Mouse (Mus musculus): ENCODE results near the gene Olfr569. TPM values are rescaled to one million over a fixed set of nuclear protein-coding genes. Genes with fewer than 3 reads are reported as not detected.

Gene Olfr569
- polyA plus RNA-seq, 1 experiment from 2014 or later, result not detected

GRCm38 (mm10) chr7:102858665-102859064 is 32.0 kb downstream of the Olfr569 start, which contains the start of gene Olfr566:
TSS of gene Olfr566 (minus strand) at chr7:102858765.
- ATAC-seq (replicated peaks; ENCODE audit: insufficient number of reproducible peaks, low FRiP score, low TSS enrichment), result no peak
- Histone ChIP-seq H3K27ac (ENCODE audit: low read depth, low read length) (no peak within 1 kb of the TSS), H3K36me3 (ENCODE audit: control insufficient read depth, insufficient read depth, low read length) (no peaks in the 10 kb centered on the region), H3K27me3 (ENCODE audit: control insufficient read depth, insufficient read depth, low read length) (no peaks in the 10 kb centered on the region), H3K4me2 (no peak within 1 kb of the TSS), H3K9ac (ENCODE audit: low read depth, low read length) (no peak within 1 kb of the TSS), H3K4me1 (ENCODE audit: control insufficient read depth, insufficient read depth, low read length) (no peaks in the 10 kb centered on the region), H3K4me3 (ENCODE audit: low read depth, low read length) (no peak within 1 kb of the TSS), H3K9me3 (replicated peaks; ENCODE audit: control insufficient read depth, low read length) (no peaks in the 10 kb centered on the region)
- WGBS (ENCODE audit: insufficient replicate concordance), result 73% methylated on average over 1 of the region's 1 CpGs

DNA sequence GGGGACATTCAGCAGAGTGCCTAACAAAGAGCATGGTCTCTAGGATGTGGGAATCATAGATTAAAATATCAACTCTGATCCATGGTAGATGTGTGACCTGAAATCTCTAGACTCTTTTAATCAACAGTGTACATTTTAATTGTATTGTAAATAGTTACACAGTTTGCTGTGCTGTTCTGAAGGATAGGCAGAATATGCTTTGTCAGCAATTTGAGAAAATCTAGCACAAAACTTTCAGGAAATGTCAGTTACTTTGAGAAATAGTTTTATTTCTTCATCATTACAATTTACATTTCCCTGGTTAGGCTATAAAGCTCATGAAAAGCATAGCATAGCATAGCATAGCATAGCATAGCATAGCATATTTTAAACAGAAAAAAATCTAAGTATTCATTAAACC is 34.9 kb downstream of the Olfr569 start:
- no peak overlapping the region for H3K27ac ChIP-seq (ENCODE audit: low read depth, low read length)
- no peak overlapping the region for H3K9ac ChIP-seq (ENCODE audit: low read depth, low read length)
- H3K4me3 ChIP-seq (ENCODE audit: low read depth, low read length), result no peak overlapping the region
- ATAC-seq (replicated peaks; ENCODE audit: insufficient number of reproducible peaks, low FRiP score, low TSS enrichment), result no peak
- H3K36me3 ChIP-seq (ENCODE audit: control insufficient read depth, insufficient read depth, low read length), result no peaks in the 10 kb centered on the region
- H3K4me2 ChIP-seq, result no peak overlapping the region
- H3K27me3 ChIP-seq (ENCODE audit: control insufficient read depth, insufficient read depth, low read length), result no peaks in the 10 kb centered on the region
- no peaks in the 10 kb centered on the region for H3K4me1 ChIP-seq (ENCODE audit: control insufficient read depth, insufficient read depth, low read length)
- H3K9me3 ChIP-seq (replicated peaks; ENCODE audit: control insufficient read depth, low read length), result no peaks in the 10 kb centered on the region

Other genes starting within 250 kb of the Olfr569 start
- not detected in 2 replicates for gene Olfr555, start 232.1 kb downstream of the Olfr569 start, polyA plus RNA-seq (2014; fragmentation: Nextera tagmentation; extraction: Ambion mirVana)
- gene Olfr556, start 226.0 kb downstream of the Olfr569 start, polyA plus RNA-seq (2014; fragmentation: Nextera tagmentation; extraction: Ambion mirVana), result not detected in 2 replicates
- 14.0 and 16.5 TPM in 2 replicates for gene Trim68, start 203.6 kb downstream of the Olfr569 start, polyA plus RNA-seq (2014; fragmentation: Nextera tagmentation; extraction: Ambion mirVana)
- not detected in 2 replicates for gene Olfr557, start 195.0 kb downstream of the Olfr569 start, polyA plus RNA-seq (2014; fragmentation: Nextera tagmentation; extraction: Ambion mirVana)
- gene Olfr558, start 188.7 kb downstream of the Olfr569 start, polyA plus RNA-seq (2014; fragmentation: Nextera tagmentation; extraction: Ambion mirVana), result not detected in 2 replicates
- not detected in 2 replicates for gene Olfr33, start 171.8 kb downstream of the Olfr569 start, polyA plus RNA-seq (2014; fragmentation: Nextera tagmentation; extraction: Ambion mirVana)
- not detected in 2 replicates for gene Olfr559, start 163.4 kb downstream of the Olfr569 start, polyA plus RNA-seq (2014; fragmentation: Nextera tagmentation; extraction: Ambion mirVana)
- not detected in 2 replicates for gene Olfr560, start 131.5 kb downstream of the Olfr569 start, polyA plus RNA-seq (2014; fragmentation: Nextera tagmentation; extraction: Ambion mirVana)
- 0.10 TPM in 1 of 2 replicates, not detected in the other for gene Olfr78, start 131.4 kb downstream of the Olfr569 start, polyA plus RNA-seq (2014; fragmentation: Nextera tagmentation; extraction: Ambion mirVana)
- not detected in 2 replicates for gene Olfr561, start 119.7 kb downstream of the Olfr569 start, polyA plus RNA-seq (2014; fragmentation: Nextera tagmentation; extraction: Ambion mirVana)
- gene Olfr564, start 87.4 kb downstream of the Olfr569 start, polyA plus RNA-seq (2014; fragmentation: Nextera tagmentation; extraction: Ambion mirVana), result not detected in 2 replicates
- gene Olfr566, start 32.1 kb downstream of the Olfr569 start, polyA plus RNA-seq (2014; fragmentation: Nextera tagmentation; extraction: Ambion mirVana), result not detected in 2 replicates
- not detected in 2 replicates for gene Olfr568, start 13.8 kb downstream of the Olfr569 start, polyA plus RNA-seq (2014; fragmentation: Nextera tagmentation; extraction: Ambion mirVana)
- gene Olfr570, start 3.7 kb upstream of the Olfr569 start, polyA plus RNA-seq (2014; fragmentation: Nextera tagmentation; extraction: Ambion mirVana), result not detected in 2 replicates
- not detected in 2 replicates for gene Olfr571, start 26.7 kb upstream of the Olfr569 start, polyA plus RNA-seq (2014; fragmentation: Nextera tagmentation; extraction: Ambion mirVana)
- not detected in 2 replicates for gene Olfr572, start 33.5 kb upstream of the Olfr569 start, polyA plus RNA-seq (2014; fragmentation: Nextera tagmentation; extraction: Ambion mirVana)
- not detected in 2 replicates for gene Olfr573-ps1, start 51.7 kb upstream of the Olfr569 start, polyA plus RNA-seq (2014; fragmentation: Nextera tagmentation; extraction: Ambion mirVana)
- gene Olfr574, start 57.6 kb upstream of the Olfr569 start, polyA plus RNA-seq (2014; fragmentation: Nextera tagmentation; extraction: Ambion mirVana), result not detected in 2 replicates
- not detected in 2 replicates for gene Olfr575, start 67.9 kb upstream of the Olfr569 start, polyA plus RNA-seq (2014; fragmentation: Nextera tagmentation; extraction: Ambion mirVana)
- not detected in 2 replicates for gene Olfr576, start 71.8 kb upstream of the Olfr569 start, polyA plus RNA-seq (2014; fragmentation: Nextera tagmentation; extraction: Ambion mirVana)
- gene Olfr577, start 85.1 kb upstream of the Olfr569 start, polyA plus RNA-seq (2014; fragmentation: Nextera tagmentation; extraction: Ambion mirVana), result not detected in 2 replicates
- gene Olfr578, start 98.4 kb upstream of the Olfr569 start, polyA plus RNA-seq (2014; fragmentation: Nextera tagmentation; extraction: Ambion mirVana), result not detected in 2 replicates
- not detected in 2 replicates for gene Olfr582, start 147.1 kb upstream of the Olfr569 start, polyA plus RNA-seq (2014; fragmentation: Nextera tagmentation; extraction: Ambion mirVana)
- not detected in 2 replicates for gene Olfr583, start 160.4 kb upstream of the Olfr569 start, polyA plus RNA-seq (2014; fragmentation: Nextera tagmentation; extraction: Ambion mirVana)
- gene Olfr584, start 191.0 kb upstream of the Olfr569 start, polyA plus RNA-seq (2014; fragmentation: Nextera tagmentation; extraction: Ambion mirVana), result not detected in 2 replicates
- not detected in 2 replicates for gene Olfr585, start 206.8 kb upstream of the Olfr569 start, polyA plus RNA-seq (2014; fragmentation: Nextera tagmentation; extraction: Ambion mirVana)
- not detected in 2 replicates for gene Olfr586, start 234.8 kb upstream of the Olfr569 start, polyA plus RNA-seq (2014; fragmentation: Nextera tagmentation; extraction: Ambion mirVana)
- gene Olfr588-ps1, start 250.0 kb upstream of the Olfr569 start, polyA plus RNA-seq (2014; fragmentation: Nextera tagmentation; extraction: Ambion mirVana), result not detected in 2 replicates